Mouse (Mus musculus) Patski (cell line): ENCODE results near the gene Prkar1b. TPM values are rescaled to one million over a fixed set of nuclear protein-coding genes. Genes with fewer than 3 reads are reported as not detected.

ENCODE experiments used
- ATAC-seq: fragments of 100-300 bp; one replicate; pipeline ENCODE4 v1.8.0; 2021
- CTCF ChIA-PET: fragments of 350-600 bp; sonication (Branson Sonifier 250); formaldehyde crosslinking; loops from one replicate; lab custom pipeline; 2022; ENCODE audit warnings: inconsistent platforms; lab: Charles Lee
- POLR2A ChIA-PET: fragments of 350-600 bp; sonication (Branson Sonifier 250); formaldehyde crosslinking; loops from one replicate; lab custom pipeline; 2022; ENCODE audit warnings: antibody characterized with exemption, inconsistent platforms; lab: Charles Lee
- DNase-seq: peaks from one replicate; pipeline ENCODE4 v3.0.0-alpha.2; 2011; ENCODE audit warnings: low read depth, low spot score
- H3K27me3 ChIP-seq: fragments of 371-371 bp; one replicate; pipeline ENCODE4 v1.5.1; 2021
- CTCF ChIP-seq: fragments of 100-300 bp; IDR thresholded peaks from one replicate; pipeline ENCODE4 v1.5.1; 2021
- in situ Hi-C: fragments of 300-500 bp; cut with MboI; formaldehyde crosslinking; loops from 3 replicates; pipeline ENCODE4 v1.11.1; 2018; ENCODE audit warnings: low pct_unique_long_range_greater_than_20kb, mixed read lengths
- polyA plus RNA-seq: library from polyadenylated mRNA; unstranded; gene quantifications from one replicate; pipeline ENCODE4 v1.2.3, GENCODE M21; 2021

Gene Prkar1b
- polyA plus RNA-seq, 1 experiment from 2014 or later, result 0.55 TPM

GRCm38 (mm10) chr5:139015097-139015496, 134.7 kb downstream of the Prkar1b start:
- in situ Hi-C loops, result loop anchor here (25.0 kb wide), 1 partner anchor 1228 kb away; the partner anchor contains the start of genes Mepce, Ppp1r35 and Zcwpw1
- POLR2A ChIA-PET, result interaction anchor here (0.5 to 1.6 kb wide), 4 partner anchors 19 to 383 kb away, joined by 4 to 6 read pairs (median 4); no protein-coding TSS in a partner anchor
- CTCF ChIA-PET, result interaction anchor here (1.1 to 2.7 kb wide), 3 partner anchors 8 to 19 kb away, joined by 3 to 9 read pairs (median 4); partner anchors contain the start of gene Pdgfa
- TF ChIP-seq CTCF, result no peak
- peak; percentile 86 for ATAC-seq
- peak; percentile 99 for DNase-seq
- H3K27me3 ChIP-seq, result no peaks in the 10 kb centered on the region

GRCm38 (mm10) chr5:139010649-139011048, 139.2 kb downstream of the Prkar1b start:
- no peak for TF ChIP-seq CTCF
- ChIA-PET POLR2A (interaction anchor here (1.1 to 1.2 kb wide), 2 partner anchors 16 to 140 kb away, joined by 3 read pairs; no protein-coding TSS in a partner anchor), CTCF (interaction anchor here (2.0 to 2.8 kb wide), 2 partner anchors 11 to 74 kb away, joined by 6 to 8 read pairs; no protein-coding TSS in a partner anchor)
- no peaks in the 10 kb centered on the region for H3K27me3 ChIP-seq
- in situ Hi-C loops, result loop anchor here (25.0 kb wide), 1 partner anchor 1223 kb away; the partner anchor contains the start of genes Mepce, Ppp1r35 and Zcwpw1
- peak; percentile 57 for ATAC-seq
- DNase-seq, result no peak

GRCm38 (mm10) chr5:139007141-139007775, 142.5 kb downstream of the Prkar1b start:
- in situ Hi-C loops, result loop anchor here (5.0 to 25.0 kb wide), 3 partner anchors 150 to 1220 kb away; partner anchors contain the start of genes Mepce, Ppp1r35 and Zcwpw1
- H3K27me3 ChIP-seq, result no peaks in the 10 kb centered on the region
- DNase-seq, result no peak
- no peak for ATAC-seq
- ChIA-PET CTCF (interaction anchor here (0.8 to 1.4 kb wide), 3 partner anchors 11 to 161 kb away, joined by 4 to 5 read pairs (median 4); no protein-coding TSS in a partner anchor), POLR2A (no interaction called here)
- TF ChIP-seq CTCF, result no peak

- ChIA-PET CTCF (interaction anchor here (1.3 to 2.4 kb wide), 3 partner anchors 8 to 72 kb away, joined by 3 to 9 read pairs (median 5); no protein-coding TSS in a partner anchor), POLR2A (interaction anchor here (0.9 to 1.1 kb wide), 3 partner anchors 12 to 147 kb away, joined by 3 read pairs; no protein-coding TSS in a partner anchor)
- ATAC-seq (no peak), DNase-seq (no peak)
- in situ Hi-C loops, result loop anchor here (25.0 kb wide), 1 partner anchor 1217 kb away; the partner anchor contains the start of genes Mepce, Ppp1r35 and Zcwpw1
- no peak for TF ChIP-seq CTCF
- H3K27me3 ChIP-seq, result no peaks in the 10 kb centered on the region
Measured at GRCm38 (mm10) chr5:139004588-139004987, 145.2 kb downstream of the Prkar1b start.

- no peak for ATAC-seq
- ChIA-PET CTCF (interaction anchor here (2.1 kb wide), 1 partner anchor 12 kb away, joined by 8 read pairs; no protein-coding TSS in a partner anchor), POLR2A (no interaction called here)
- no peak for DNase-seq
- in situ Hi-C loops, result loop anchor here (10.0 to 25.0 kb wide), 2 partner anchors 245 to 1212 kb away; partner anchors contain the start of genes Fam20c, Mepce, Ppp1r35 and Zcwpw1
- TF ChIP-seq CTCF, result no peak
- no peaks in the 10 kb centered on the region for H3K27me3 ChIP-seq
Measured at GRCm38 (mm10) chr5:138999716-139000115, 150.1 kb downstream of the Prkar1b start.

GRCm38 (mm10) chr5:138997936-138998580, 151.7 kb downstream of the Prkar1b start:
- no peaks in the 10 kb centered on the region for H3K27me3 ChIP-seq

GRCm38 (mm10) chr5:138997171-138997788, 152.5 kb downstream of the Prkar1b start, which contains the start of gene Pdgfa:
Pdgfa (minus strand) TSS chr5:138997370.
- DNase-seq (no peak), ATAC-seq (no peak)
- no peaks in the 10 kb centered on the region for H3K27me3 ChIP-seq
- ChIA-PET POLR2A (interaction anchor here (0.9 to 2.0 kb wide), 2 partner anchors 9 to 86 kb away, joined by 3 to 4 read pairs; no protein-coding TSS in a partner anchor), CTCF (interaction anchor here (2.7 kb wide), 2 partner anchors 16 to 140 kb away, joined by 9 read pairs; no protein-coding TSS in a partner anchor)
- TF ChIP-seq CTCF, result no peak
- in situ Hi-C loops, result loop anchor here (10.0 kb wide), 1 partner anchor 242 kb away; the partner anchor contains the start of gene Fam20c

More at GRCm38 (mm10) chr5:138997936-138998580, 151.7 kb downstream of the Prkar1b start:
- CTCF ChIA-PET, result no interaction called here
- TF ChIP-seq CTCF, result no peak
- POLR2A ChIA-PET, result interaction anchor here (0.6 to 1.2 kb wide), 4 partner anchors 40 to 135 kb away, joined by 3 to 4 read pairs (median 4); no protein-coding TSS in a partner anchor
- ATAC-seq (no peak), DNase-seq (no peak)
- in situ Hi-C loops, result loop anchor here (10.0 kb wide), 1 partner anchor 243 kb away; the partner anchor contains the start of gene Fam20c

GRCm38 (mm10) chr5:138996322-138997073, 153.3 kb downstream of the Prkar1b start:
- TF ChIP-seq CTCF, result no peak
- ATAC-seq, result no peak
- ChIA-PET CTCF (interaction anchor here (1.2 to 2.7 kb wide), 4 partner anchors 8 to 140 kb away, joined by 4 to 9 read pairs (median 7); no protein-coding TSS in a partner anchor), POLR2A (interaction anchor here (0.7 to 2.0 kb wide), 8 partner anchors 9 to 140 kb away, joined by 3 to 7 read pairs (median 4); no protein-coding TSS in a partner anchor)
- in situ Hi-C loops, result loop anchor here (10.0 kb wide), 1 partner anchor 242 kb away; the partner anchor contains the start of gene Fam20c
- H3K27me3 ChIP-seq, result no peaks in the 10 kb centered on the region
- no peak for DNase-seq
